In the genomic region with DNA sequence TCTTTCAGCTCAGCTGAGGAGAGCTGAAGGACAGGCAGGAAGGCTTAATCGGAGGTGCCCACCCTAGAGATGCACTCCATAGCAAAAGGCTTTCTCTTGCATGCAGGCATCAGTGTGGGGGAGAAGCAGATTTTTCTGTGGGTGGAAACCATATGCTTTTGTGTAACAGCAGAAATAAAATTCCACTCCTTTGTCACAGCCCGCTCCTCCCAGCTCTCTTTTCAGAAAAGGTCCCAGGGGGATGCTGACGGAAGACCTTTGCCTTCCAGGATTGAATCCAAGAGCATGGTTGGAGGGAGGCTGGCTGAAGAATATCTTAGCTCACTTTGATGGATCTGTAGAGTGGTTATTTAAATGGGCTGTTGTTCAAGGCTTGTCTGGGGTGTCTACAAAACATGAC, we compare ENCODE assay signal across 21 mouse cellular contexts.
A peak's percentile ranks its signal among the peaks of the same experiment; 100 is the strongest.
DNase-seq lines count a peak whose midpoint lies in the region; ATAC-seq and TF ChIP-seq lines count a peak whose summit lies in the region.
"Had no signal": no experiment of that assay in that cellular context is flagged by ENCODE, and none has a peak within 500 bp of the region (broad histone marks: within the 10 kb centered on the region; RNA-seq: fewer than 3 reads in every experiment).

No protein-coding gene starts in this region.

- H3K4me1 ChIP-seq in kidney, postnatal 0 days (replicated peaks; ENCODE audit: insufficient read depth, low read length): no peaks in the 10 kb centered on the region
- no peaks in the 10 kb centered on the region for H3K4me1 ChIP-seq in midbrain, embryonic 14.5 days (ENCODE audit: control insufficient read depth, insufficient read depth, low read length)
- peaks cover 9% of the 10 kb centered on the region for H3K4me1 ChIP-seq in midbrain, embryonic 10.5 days
- H3K4me1 ChIP-seq: neural tube, embryonic 13.5 days had no signal

- DNase-seq in frontal cortex, postnatal 14 days (ENCODE audit: low spot score in 2 of 2): no peak
- DNase-seq in kidney, postnatal 0 days (ENCODE audit: low spot score): peak; percentile 54
- no peak for DNase-seq in kidney, adult 11 months
- DNase-seq in midbrain, embryonic 14.5 days: peak; percentile 25
- DNase-seq in midbrain, embryonic 10.5 days (ENCODE audit: low spot score): no peak
- DNase-seq in mesoderm, embryonic 11.5 days (ENCODE audit: low read depth, low spot score): peak; percentile 42
- DNase-seq: cerebellum, adult 18-20 months; cerebellum, postnatal 36 days; gastrocnemius, postnatal 14 days; kidney, postnatal 25 days; lung, postnatal 14 days had no signal

- H3K4me2 ChIP-seq in kidney, postnatal 0 days (ENCODE audit: low read length): no peak overlapping the region
- no peak overlapping the region for H3K4me2 ChIP-seq in midbrain, embryonic 14.5 days (ENCODE audit: low read length)
- H3K4me2 ChIP-seq: heart, embryonic 13.5 days; hindbrain, embryonic 14.5 days; limb, embryonic 15.5 days; midbrain, embryonic 11.5 days; neural tube, embryonic 13.5 days had no signal

- TF ChIP-seq CTCF in kidney, postnatal 0 days (IDR thresholded peaks at IDR 0.05; ENCODE audit: low read depth): no peak

- H3K9ac ChIP-seq in kidney, postnatal 0 days (ENCODE audit: low read depth, low read length): no peak overlapping the region
- H3K9ac ChIP-seq in midbrain, embryonic 14.5 days (replicated peaks; ENCODE audit: low read length): no peak overlapping the region
- H3K9ac ChIP-seq: heart, embryonic 13.5 days; hindbrain, embryonic 14.5 days; limb, embryonic 15.5 days; neural tube, embryonic 13.5 days had no signal

- ATAC-seq in frontal cortex, adult (ENCODE audit: low TSS enrichment): peak; percentile 64
- no peak for ATAC-seq in kidney, postnatal 0 days (replicated peaks; ENCODE audit: low FRiP score, low read depth)
- no peak for ATAC-seq in midbrain, embryonic 14.5 days (ENCODE audit: low FRiP score, low TSS enrichment)
- no peak for ATAC-seq in megakaryocyte-erythroid progenitor cell, adult 5-6 weeks (replicated peaks; ENCODE audit: low FRiP score, low TSS enrichment, poor library complexity, severe bottlenecking)
- ATAC-seq: activated CD4-positive, CD25-positive, alpha-beta regulatory T cell, adult 4 months; intestine, embryonic 16.5 days; Patski had no signal

- H3K27ac ChIP-seq in kidney, postnatal 0 days: no peak overlapping the region
- H3K27ac ChIP-seq in midbrain, embryonic 14.5 days (replicated peaks; ENCODE audit: low read depth, low read length): no peak overlapping the region
- H3K27ac ChIP-seq in midbrain, embryonic 10.5 days (replicated peaks): no peak overlapping the region
- H3K27ac ChIP-seq: hindbrain, embryonic 14.5 days; limb, embryonic 15.5 days; neural tube, embryonic 13.5 days had no signal

- H3K4me3 ChIP-seq in kidney, postnatal 0 days (replicated peaks; ENCODE audit: low read depth, low read length): no peak overlapping the region
- no peak overlapping the region for H3K4me3 ChIP-seq in midbrain, embryonic 14.5 days (replicated peaks; ENCODE audit: low read depth, low read length)
- no peak overlapping the region for H3K4me3 ChIP-seq in midbrain, embryonic 10.5 days
- H3K4me3 ChIP-seq: heart, embryonic 13.5 days; limb, embryonic 15.5 days; neural tube, embryonic 13.5 days had no signal

- H3K36me3 ChIP-seq in kidney, postnatal 0 days (ENCODE audit: insufficient read depth, low read length): no peaks in the 10 kb centered on the region
- H3K36me3 ChIP-seq in midbrain, embryonic 14.5 days (ENCODE audit: control insufficient read depth, insufficient read depth, low read length): no peaks in the 10 kb centered on the region
- H3K36me3 ChIP-seq in midbrain, embryonic 10.5 days: no peaks in the 10 kb centered on the region
- H3K36me3 ChIP-seq: heart, embryonic 13.5 days; limb, embryonic 15.5 days; neural tube, embryonic 13.5 days had no signal

- no peaks in the 10 kb centered on the region for H3K27me3 ChIP-seq in kidney, postnatal 0 days (ENCODE audit: insufficient read depth, low read length)
- no peaks in the 10 kb centered on the region for H3K27me3 ChIP-seq in midbrain, embryonic 14.5 days (ENCODE audit: control insufficient read depth, insufficient read depth, low read length)
- H3K27me3 ChIP-seq in midbrain, embryonic 10.5 days (ENCODE audit: low read depth, poor library complexity, severe bottlenecking): no peaks in the 10 kb centered on the region
- H3K27me3 ChIP-seq: heart, embryonic 13.5 days; limb, embryonic 15.5 days; neural tube, embryonic 13.5 days; Patski had no signal

- H3K9me3 ChIP-seq in kidney, postnatal 0 days (replicated peaks; ENCODE audit: low read length): no peaks in the 10 kb centered on the region
- H3K9me3 ChIP-seq in midbrain, embryonic 14.5 days (ENCODE audit: control insufficient read depth, low read length): no peaks in the 10 kb centered on the region
- no peaks in the 10 kb centered on the region for H3K9me3 ChIP-seq in midbrain, embryonic 10.5 days (replicated peaks)
- H3K9me3 ChIP-seq: heart, embryonic 13.5 days; limb, embryonic 15.5 days; neural tube, embryonic 13.5 days had no signal

- 55% methylated on average over 3 of the region's 3 CpGs for WGBS in kidney, postnatal 0 days
- WGBS in midbrain, embryonic 14.5 days: 51% methylated on average over 3 of the region's 3 CpGs
- whole genome bisulfite sequencing in midbrain, embryonic 10.5 days: 59% methylated on average over 3 of the region's 3 CpGs

Comparison
In these comparisons a context has a peak if more than half of its experiments do, and no peak if none do; other contexts are left out.
1. DNase-seq: peak in kidney, postnatal 0 days (single experiment), midbrain, embryonic 14.5 days (single experiment) and mesoderm, embryonic 11.5 days (single experiment); none in frontal cortex, postnatal 14 days (0 of 2), kidney, adult 11 months (single experiment) and midbrain, embryonic 10.5 days (single experiment).